Mouse (Mus musculus) spleen, embryonic (tissue): ENCODE results near the gene Znrf4.
"Not testable (repeated sequence)": the region's sequence is repeated elsewhere in the genome, so short reads cannot be mapped to it uniquely, and the experiment has no call there.

Experiments
- CTCF ChIA-PET: fragments of 350-600 bp; sonication (Branson Sonifier 250); formaldehyde crosslinking; loops from one replicate; lab custom pipeline; 2022; lab: Charles Lee

Znrf4 gene

GRCm38 (mm10) chr17:56536874-56537273 lies 24.6 kb upstream of the Znrf4 start:
- CTCF ChIA-PET, result no interaction called here

DNA sequence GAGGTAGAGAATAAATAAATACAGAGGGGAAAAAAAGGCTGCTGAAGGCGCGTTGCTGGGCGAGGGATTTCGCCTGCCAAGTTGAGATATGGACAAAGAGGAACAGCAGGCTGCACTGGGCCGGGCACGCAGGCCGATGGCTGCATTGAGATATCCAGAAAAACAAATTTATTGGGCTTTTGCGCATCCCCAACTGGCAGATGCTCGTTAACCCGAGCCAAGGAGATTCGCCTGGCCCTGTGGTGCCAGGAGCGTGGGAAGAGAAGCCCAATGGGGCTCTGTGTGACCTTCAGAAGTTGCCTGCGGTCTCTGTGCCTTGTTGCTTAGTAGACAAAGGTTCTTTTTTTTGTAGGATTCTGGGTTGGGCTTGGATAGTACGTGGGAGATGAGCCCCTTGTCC lies 24.0 kb upstream of the Znrf4 start:
- CTCF ChIA-PET, result no interaction called here

DNA sequence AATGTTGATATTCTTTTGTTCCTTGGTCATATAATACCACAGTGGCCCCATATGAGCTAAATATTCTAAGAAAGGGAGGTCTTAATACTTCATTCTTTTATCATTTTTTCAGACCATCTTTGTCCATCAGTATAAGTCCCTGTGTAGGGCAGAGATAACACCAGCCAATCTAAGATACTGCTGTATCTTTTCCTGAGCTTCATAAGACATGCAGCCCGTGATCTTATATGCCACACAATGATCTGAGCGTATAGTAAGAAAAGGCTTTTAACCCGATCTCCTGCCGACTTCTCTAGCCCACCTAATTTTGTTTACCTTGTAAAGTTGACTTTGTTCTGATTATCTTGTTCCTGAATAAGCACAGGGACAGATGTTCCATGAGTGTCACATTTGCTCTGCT lies 12.7 kb upstream of the Znrf4 start:
- CTCF ChIA-PET, result no interaction called here

- CTCF ChIA-PET, result no interaction called here
Measured at GRCm38 (mm10) chr17:56522744-56523143, 10.5 kb upstream of the Znrf4 start.

DNA sequence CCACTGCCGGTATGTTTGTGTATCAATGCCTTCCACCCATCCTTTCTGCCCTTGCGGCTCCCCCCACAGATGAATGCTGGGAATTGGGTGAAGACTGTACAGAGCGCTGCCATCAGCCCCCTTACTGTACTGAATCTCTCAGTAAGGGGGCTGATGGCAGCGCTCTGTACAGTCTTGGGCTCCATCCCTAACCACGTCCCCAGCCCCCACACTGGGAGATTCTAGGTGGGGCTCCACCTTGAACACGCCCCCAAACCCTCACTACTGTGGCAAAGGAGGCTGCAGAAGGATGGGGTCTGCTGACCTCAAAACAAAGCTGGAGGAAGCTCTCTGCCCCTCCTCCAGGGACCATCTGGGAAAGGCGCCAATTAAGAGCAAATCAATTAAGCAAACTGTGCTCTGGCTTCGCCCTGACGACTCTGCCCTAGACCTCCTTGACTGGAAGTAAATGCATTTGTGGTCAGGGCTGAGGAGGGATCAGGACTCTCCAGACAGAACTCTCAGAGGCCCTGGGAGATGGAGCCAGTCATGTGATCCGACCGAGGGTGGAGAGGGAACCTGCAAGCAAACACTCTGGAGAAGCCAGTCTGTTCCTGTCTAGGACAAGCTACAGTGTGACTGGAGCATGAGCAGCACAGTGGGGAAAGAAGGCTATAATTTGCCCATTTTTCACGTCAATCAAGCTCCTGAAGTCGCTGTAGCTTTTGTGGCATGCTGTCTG lies 3.6 kb upstream of the Znrf4 start:
- CTCF ChIA-PET, result no interaction called here

- CTCF ChIA-PET, result no interaction called here
Measured at GRCm38 (mm10) chr17:56514916-56515315, 2.7 kb upstream of the Znrf4 start.

DNA sequence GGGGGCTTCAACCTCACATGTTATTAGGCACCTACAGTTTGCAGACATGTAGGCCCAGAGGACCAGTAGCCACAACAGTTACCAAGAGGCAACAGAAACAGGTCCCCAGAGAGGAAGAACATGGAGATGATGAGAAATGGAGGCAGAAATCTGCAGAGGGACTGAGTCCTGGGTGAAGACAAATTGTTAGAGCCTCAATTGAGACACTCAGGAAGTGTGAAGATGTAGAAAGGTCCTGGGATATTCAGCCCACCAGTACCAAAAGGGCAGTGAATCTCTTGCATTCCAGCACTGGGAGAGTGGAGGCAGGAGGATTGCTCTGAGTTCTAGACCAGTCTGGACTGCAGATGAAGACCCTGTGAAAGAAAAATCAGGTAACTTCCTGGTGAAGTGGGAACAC lies 2.1 kb upstream of the Znrf4 start:
- CTCF ChIA-PET, result no interaction called here

DNA sequence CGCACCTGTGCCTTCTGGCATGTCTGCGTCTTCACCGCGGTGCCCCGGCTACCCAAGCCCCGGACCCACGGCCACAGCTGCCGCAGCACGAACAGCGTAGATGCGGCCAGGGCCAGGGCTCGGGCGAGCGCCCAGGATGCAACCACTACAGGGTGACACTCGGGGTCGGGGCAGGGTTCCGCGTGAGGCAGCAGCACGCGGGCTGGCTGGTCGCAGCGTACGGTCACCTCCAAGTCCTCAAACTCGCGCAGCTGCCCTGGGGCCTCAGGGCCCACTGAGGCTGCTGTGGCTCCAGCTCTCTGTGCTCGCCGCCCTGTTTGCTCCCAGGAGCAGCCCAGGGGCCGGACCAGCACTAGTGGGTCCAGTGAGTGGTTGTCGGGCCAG lies 532 bp downstream of the Znrf4 start:
- CTCF ChIA-PET, result no interaction called here

- CTCF ChIA-PET, result no interaction called here
Measured at GRCm38 (mm10) chr17:56510970-56511706, 1.1 kb downstream of the Znrf4 start.

DNA sequence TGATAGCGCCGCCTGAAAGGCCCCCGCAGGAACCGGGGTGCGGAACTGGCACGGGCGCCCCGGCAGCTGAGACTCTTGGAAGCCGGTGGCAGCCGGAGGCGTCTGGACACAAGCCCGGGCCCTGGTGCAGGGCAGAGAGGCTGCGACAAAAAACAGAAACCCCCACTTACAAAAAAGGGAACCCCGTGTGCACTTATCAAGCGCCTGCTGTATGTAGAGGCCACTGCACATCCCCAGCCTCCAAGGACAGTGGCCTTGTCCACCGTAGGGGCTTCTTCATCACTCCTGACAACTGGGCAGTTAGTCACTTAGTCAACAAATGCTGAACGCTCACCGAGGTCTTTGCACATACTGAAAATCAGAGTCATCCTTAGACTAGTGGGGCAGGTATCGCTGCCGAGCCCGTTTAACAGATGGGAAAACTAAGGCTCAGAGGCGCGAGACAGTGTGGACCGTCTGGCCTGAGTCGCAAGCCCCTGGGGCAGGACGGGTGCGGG lies 1.7 kb downstream of the Znrf4 start:
- CTCF ChIA-PET, result no interaction called here

DNA sequence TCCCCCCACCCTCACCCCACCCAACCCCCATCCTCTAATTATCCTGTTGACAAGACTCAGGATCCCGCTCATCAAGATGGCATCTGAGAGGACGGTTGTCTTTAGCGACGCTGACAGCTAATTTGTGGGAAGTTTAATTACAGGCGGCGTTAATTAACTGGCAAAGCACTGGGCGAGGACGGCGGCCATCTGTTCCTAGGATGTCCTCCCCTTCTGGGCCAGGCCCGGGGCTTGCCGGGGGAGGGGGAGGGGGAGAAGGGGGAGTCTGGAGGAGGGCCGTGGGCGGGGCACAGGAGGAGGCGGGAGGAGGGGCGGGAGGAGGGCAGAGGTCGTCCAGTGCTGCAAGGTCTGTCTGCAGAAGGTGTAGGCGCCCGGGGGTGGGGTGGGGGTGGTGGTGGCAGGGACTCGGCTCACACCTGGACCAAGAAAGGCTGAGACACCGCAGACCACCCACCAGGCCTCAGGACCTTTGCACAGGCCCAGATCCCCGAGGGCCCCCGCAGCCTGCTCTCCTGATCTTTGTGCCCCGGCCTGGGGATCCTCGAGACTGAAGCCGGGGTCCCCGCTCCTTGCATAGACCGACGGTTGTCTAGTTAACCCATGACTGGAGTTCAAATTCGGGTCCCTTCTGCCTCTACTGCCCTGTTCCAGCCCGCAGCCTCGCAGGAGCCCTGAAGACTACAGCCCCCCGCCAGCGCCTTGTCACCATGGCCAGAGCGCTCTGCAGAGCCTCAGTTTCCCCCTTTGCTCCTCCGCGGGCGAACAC lies 2.3 kb downstream of the Znrf4 start:
- CTCF ChIA-PET, result no interaction called here

- CTCF ChIA-PET, result no interaction called here
Measured at GRCm38 (mm10) chr17:56509021-56509640, 3.1 kb downstream of the Znrf4 start.

- CTCF ChIA-PET, result no interaction called here
Measured at GRCm38 (mm10) chr17:56507161-56508068, 4.8 kb downstream of the Znrf4 start.

- CTCF ChIA-PET, result interaction anchor here (0.6 kb wide), 1 partner anchor 318 kb away, joined by 9 read pairs; no protein-coding TSS in a partner anchor
Measured at GRCm38 (mm10) chr17:56506417-56507065, 5.7 kb downstream of the Znrf4 start.

GRCm38 (mm10) chr17:56505401-56505800 lies 6.8 kb downstream of the Znrf4 start:
- CTCF ChIA-PET, result no interaction called here

DNA sequence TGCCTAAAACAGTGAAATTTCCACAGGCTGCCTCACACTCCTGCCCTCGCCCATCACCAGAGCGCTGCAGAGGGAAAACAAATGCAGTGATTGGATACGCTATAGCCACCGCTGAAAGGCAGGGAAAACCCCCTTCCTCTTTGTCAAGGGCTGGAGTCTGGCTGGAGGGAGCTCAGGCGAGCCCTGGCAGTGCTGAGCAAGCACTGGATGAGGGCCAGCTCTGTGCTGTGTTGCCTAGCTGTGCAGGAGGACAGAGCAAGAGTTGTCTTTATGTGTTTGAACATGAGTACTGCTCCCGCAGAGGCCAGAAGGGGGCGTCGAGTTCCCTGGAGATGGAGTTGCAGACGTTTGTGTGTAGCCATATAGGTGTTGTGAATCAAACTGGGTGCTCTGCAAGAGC lies 9.7 kb downstream of the Znrf4 start:
- CTCF ChIA-PET, result no interaction called here

DNA sequence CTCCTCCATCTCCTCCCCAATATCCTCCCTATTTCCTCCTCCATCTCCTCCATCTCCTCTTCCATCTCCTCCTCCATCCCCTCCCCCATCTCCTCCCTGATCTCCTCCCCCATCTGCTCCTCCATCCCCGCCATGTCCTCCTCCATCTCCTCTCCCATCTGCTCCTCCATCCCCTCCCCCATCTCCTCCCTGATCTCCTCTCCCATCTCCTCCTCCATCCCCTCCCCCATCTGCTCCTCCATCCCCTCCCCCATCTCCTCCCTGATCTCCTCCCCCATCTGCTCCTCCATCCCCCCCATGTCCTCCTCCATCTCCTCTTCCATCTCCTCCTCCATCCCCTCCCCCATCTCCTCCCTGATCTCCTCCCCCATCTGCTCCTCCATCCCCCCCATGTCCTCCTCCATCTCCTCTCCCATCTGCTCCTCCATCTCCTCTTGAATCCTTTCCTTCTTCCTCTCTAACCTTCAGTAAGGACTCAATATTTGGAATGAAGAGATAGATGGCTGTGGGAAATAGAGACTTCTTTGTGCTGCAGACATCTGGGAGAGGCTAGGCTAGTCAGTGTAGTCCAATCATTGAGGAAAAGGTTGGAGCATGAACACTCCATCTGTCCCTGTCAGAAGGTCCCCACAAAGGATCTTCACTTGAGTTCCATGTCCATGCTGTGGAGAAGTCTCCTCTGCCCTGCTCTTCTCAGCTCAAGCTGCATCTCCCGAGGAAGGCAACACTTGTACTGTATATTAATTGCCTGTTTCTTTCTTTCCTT lies 10.4 kb downstream of the Znrf4 start:
- CTCF ChIA-PET, result not testable (repeated sequence)

DNA sequence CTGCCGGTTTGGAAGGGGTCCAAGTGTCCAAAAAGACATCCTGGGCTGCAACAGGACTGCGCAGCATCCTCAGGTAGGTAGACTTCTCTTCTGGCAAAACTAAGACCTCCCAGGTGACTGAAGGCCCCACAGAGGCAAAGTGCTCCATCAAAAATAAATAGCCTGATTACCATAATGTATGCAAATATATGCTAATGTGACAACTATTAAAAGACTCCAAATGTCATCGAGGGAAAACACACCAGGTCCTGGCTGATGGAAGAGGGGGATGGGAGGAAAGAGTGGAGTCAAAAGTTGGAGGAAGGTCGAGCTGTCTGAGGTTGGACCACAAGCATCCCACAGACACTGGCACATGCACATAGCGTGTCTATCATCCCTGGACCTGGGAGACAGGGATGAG lies 13.0 kb downstream of the Znrf4 start:
- CTCF ChIA-PET, result no interaction called here

GRCm38 (mm10) chr17:56494480-56494879 lies 17.8 kb downstream of the Znrf4 start:
- CTCF ChIA-PET, result interaction anchor here (0.6 kb wide), 2 partner anchors 9 to 304 kb away, joined by 3 read pairs; no protein-coding TSS in a partner anchor
